Comparison of ENCODE assay signal across 9 mouse cellular contexts in the genomic region with DNA sequence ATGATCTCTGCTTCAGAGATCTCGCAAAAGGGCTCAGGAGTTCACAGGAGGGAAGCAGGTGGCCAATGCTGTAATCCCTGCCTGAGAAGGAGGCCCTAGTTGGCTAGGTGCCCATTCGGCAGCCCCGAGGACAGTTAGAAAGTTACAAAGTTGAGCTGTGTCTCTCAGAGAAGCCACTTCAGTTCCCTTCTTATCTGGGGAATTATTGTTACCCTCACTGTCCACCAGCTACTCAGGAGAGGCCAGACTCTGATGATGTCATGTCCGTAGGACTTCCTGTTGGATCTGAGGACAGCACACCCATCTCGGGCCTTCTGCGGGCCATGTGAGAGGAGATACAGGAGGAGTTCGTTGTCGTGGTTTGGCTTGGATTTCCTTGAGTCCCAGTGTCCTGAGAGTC. TPM values are rescaled to one million over a fixed set of nuclear protein-coding genes. Genes with fewer than 3 reads are reported as not detected.
DNase-seq lines count a peak whose midpoint lies in the region; ATAC-seq lines count a peak whose summit lies in the region.
"Had no signal": no experiment of that assay in that cellular context is flagged by ENCODE, and none has a peak within 500 bp of the region (broad histone marks: within the 10 kb centered on the region; RNA-seq: fewer than 3 reads in every experiment).

No protein-coding gene starts in this region.

- no peak for ATAC-seq in heart, embryonic 12.5 days (ENCODE audit: insufficient number of reproducible peaks, low FRiP score)
- no peak for ATAC-seq in liver, embryonic 16.5 days (ENCODE audit: low read depth)

- H3K4me1 ChIP-seq in heart, embryonic 12.5 days (replicated peaks) = peaks cover 45% of the 10 kb centered on the region
- peaks cover 13% of the 10 kb centered on the region for H3K4me1 ChIP-seq in liver, embryonic 16.5 days (ENCODE audit: control insufficient read depth, low read depth, low read length)

- H3K9me3 ChIP-seq in heart, embryonic 12.5 days (replicated peaks) = no peaks in the 10 kb centered on the region
- H3K9me3 ChIP-seq in liver, embryonic 16.5 days (replicated peaks; ENCODE audit: control insufficient read depth, low read length) = no peaks in the 10 kb centered on the region
- H3K9me3 ChIP-seq: midbrain, embryonic 12.5 days had no signal

- peaks cover 8% of the 10 kb centered on the region; the same call in 1 of the 2 replicates for H3K27me3 ChIP-seq in heart, embryonic 12.5 days (replicated peaks)
- H3K27me3 ChIP-seq in liver, embryonic 16.5 days (ENCODE audit: control insufficient read depth, insufficient read depth, low read depth, low read length) = peaks cover 16% of the 10 kb centered on the region

- H3K9ac ChIP-seq in heart, embryonic 12.5 days = 0 out of 2 replicates have a peak overlapping the region, but pooled peaks have one; percentile 1
- no peak overlapping the region for H3K9ac ChIP-seq in liver, embryonic 16.5 days (ENCODE audit: low read depth, low read length)
- H3K9ac ChIP-seq: midbrain, embryonic 12.5 days had no signal

- DNase-seq in heart, adult 11 months = peak; percentile 98
- no peak for DNase-seq in heart, postnatal 25 days (ENCODE audit: low spot score)
- peak; percentile 53 for DNase-seq in adrenal gland, postnatal 25 days
- no peak for DNase-seq in embryo, embryonic 11 days
- DNase-seq in c-Kit-positive CD71-positive TER-119-positive erythroid progenitor cells, embryonic 14.5 days (ENCODE audit: low spot score) = no peak
- DNase-seq in B cell, adult 2 months = no peak

- WGBS in heart, embryonic 12.5 days = 35% methylated on average over 8 of the region's 8 CpGs
- WGBS in liver, embryonic 16.5 days (ENCODE audit: insufficient replicate concordance) = 35% methylated on average over 8 of the region's 8 CpGs

- no peak overlapping the region for H3K4me2 ChIP-seq in heart, embryonic 12.5 days
- no peak overlapping the region for H3K4me2 ChIP-seq in liver, embryonic 16.5 days (ENCODE audit: low read depth, low read length)
- H3K4me2 ChIP-seq: midbrain, embryonic 12.5 days had no signal

- no peak overlapping the region for H3K4me3 ChIP-seq in heart, embryonic 12.5 days
- no peak overlapping the region for H3K4me3 ChIP-seq in liver, embryonic 16.5 days (ENCODE audit: low read depth, low read length)
- H3K4me3 ChIP-seq: midbrain, embryonic 12.5 days had no signal

- peak overlapping the region; percentile 43 for H3K27ac ChIP-seq in heart, embryonic 12.5 days (ENCODE audit: poor library complexity, severe bottlenecking)
- 0 out of 2 replicates have a peak overlapping the region, but pooled peaks have one; percentile 3 for H3K27ac ChIP-seq in liver, embryonic 16.5 days (ENCODE audit: low read length)
- H3K27ac ChIP-seq: midbrain, embryonic 12.5 days had no signal

- H3K36me3 ChIP-seq in heart, embryonic 12.5 days = no peaks in the 10 kb centered on the region
- no peaks in the 10 kb centered on the region for H3K36me3 ChIP-seq in liver, embryonic 16.5 days (ENCODE audit: control insufficient read depth, insufficient read depth)
- H3K36me3 ChIP-seq: midbrain, embryonic 12.5 days had no signal

- intact Hi-C loops in heart, postnatal 25 days (cut with DNase I) = no loop called here

RNA-seq across cellular contexts. Expression of a gene that starts 4.4 kb away (rescaled TPM):
- total RNA-seq in heart, postnatal 25 days (2021) = 1 to 10 TPM; 5.3 to 5.8 TPM
- 120 and 145 TPM in 2 replicates for total RNA-seq in adrenal gland, postnatal 25 days (2021)
- polyA plus RNA-seq in heart, embryonic 12.5 days (2016; fragmentation: Nextera tagmentation; extraction: Ambion mirVana) = 5.5 and 5.9 TPM in 2 replicates
- 11.5 and 15.3 TPM in 2 replicates for polyA plus RNA-seq in liver, embryonic 16.5 days (2015; fragmentation: Nextera tagmentation; extraction: Ambion mirVana)

RNA-seq across cellular contexts. Expression of a gene that starts 11.3 kb away (rescaled TPM):
- total RNA-seq in heart, postnatal 25 days (2021) = 100 to 1,000 TPM; 532 to 566 TPM
- 1,060 and 1,162 TPM in 2 replicates for total RNA-seq in adrenal gland, postnatal 25 days (2021)
- polyA plus RNA-seq in heart, embryonic 12.5 days (2016; fragmentation: Nextera tagmentation; extraction: Ambion mirVana) = 785 and 816 TPM in 2 replicates
- polyA plus RNA-seq in liver, embryonic 16.5 days (2015; fragmentation: Nextera tagmentation; extraction: Ambion mirVana) = 598 and 706 TPM in 2 replicates

RNA-seq across cellular contexts. Expression of a gene that starts 47.6 kb away (rescaled TPM):
- under 1 TPM; 0.13 to 0.25 TPM for total RNA-seq in heart, postnatal 25 days (2021)
- 0.67 and 1.2 TPM in 2 replicates for total RNA-seq in adrenal gland, postnatal 25 days (2021)
- polyA plus RNA-seq in heart, embryonic 12.5 days (2016; fragmentation: Nextera tagmentation; extraction: Ambion mirVana) = 0.27 and 0.32 TPM in 2 replicates
- polyA plus RNA-seq in liver, embryonic 16.5 days (2015; fragmentation: Nextera tagmentation; extraction: Ambion mirVana) = 0.63 and 1.4 TPM in 2 replicates

Comparison
In these comparisons a context has a peak if more than half of its experiments do, and no peak if none do; other contexts are left out.
1. DNase-seq: peak in heart, adult 11 months (single experiment) and adrenal gland, postnatal 25 days (single experiment); none in heart, postnatal 25 days (single experiment), embryo, embryonic 11 days (single experiment), c-Kit-positive CD71-positive TER-119-positive erythroid progenitor cells, embryonic 14.5 days (single experiment) and B cell, adult 2 months (0 of 2).
2. RNA of a gene that starts 4.4 kb away (total RNA-seq): 120 to 145 TPM in adrenal gland, postnatal 25 days; 5.3 to 5.8 TPM in heart, postnatal 25 days; every median in the first group is over 10 times any median in the second.